Mouse (Mus musculus) embryo, embryonic 10 days (tissue): ENCODE data around the gene Comtd1.

ENCODE experiments used
- DNase-seq: peaks from one replicate; pipeline ENCODE4 v3.0.0-alpha.2; 2015; ENCODE audit warnings: low spot score

The Comtd1 gene

DNA sequence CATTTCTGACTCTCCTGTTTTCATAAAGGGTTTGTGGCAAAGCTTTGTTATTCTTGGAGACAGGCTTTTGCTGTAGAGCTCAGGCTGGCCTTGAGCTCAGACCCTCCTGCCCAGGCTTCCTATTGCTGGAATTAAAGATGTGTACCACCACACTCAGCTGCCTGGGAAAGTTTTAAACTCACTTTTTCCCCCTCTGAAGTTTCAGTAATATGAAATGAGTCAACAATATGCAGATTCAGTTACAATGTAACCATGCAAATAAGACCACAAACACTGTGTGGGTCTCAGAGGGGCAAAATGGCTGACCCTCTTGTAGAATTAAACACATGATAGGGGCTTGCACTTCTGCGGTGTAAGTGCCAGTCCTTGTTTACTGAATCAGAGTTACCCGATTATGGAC, 42.6 kb downstream of the Comtd1 start:
- no peak for DNase-seq

DNA sequence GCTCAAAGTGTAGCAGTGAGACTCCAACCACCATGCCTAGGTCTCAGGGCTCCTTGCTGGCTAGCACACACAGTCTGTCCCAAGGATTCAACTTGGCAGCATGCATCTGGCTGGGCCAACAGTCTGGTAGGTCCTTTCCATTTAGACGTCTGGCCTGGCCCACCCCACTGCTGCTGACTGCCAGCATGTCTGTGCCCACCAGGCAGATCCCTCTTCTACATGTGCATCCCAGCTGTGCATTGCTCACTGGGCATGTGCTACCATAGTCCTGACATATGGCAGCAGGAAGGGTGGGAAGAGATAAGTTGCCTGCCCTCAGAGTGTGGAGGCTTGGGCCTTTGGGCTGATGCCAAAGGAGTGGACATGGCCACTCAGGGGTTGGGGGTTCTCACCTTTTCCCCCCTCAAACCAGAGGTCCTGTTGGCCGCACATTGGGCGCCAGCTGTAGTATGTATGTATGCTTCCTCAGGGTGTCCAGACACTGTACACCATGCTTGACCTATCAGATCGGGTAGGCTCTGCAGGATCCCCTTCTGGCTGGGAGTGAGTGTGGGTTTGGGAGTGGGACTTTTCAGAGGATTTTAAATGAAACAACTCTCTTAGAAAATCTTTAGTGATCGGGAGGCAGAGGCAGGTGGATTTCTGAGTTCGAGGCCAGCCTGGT, 46.1 kb downstream of the Comtd1 start:
- no peak for DNase-seq

DNA sequence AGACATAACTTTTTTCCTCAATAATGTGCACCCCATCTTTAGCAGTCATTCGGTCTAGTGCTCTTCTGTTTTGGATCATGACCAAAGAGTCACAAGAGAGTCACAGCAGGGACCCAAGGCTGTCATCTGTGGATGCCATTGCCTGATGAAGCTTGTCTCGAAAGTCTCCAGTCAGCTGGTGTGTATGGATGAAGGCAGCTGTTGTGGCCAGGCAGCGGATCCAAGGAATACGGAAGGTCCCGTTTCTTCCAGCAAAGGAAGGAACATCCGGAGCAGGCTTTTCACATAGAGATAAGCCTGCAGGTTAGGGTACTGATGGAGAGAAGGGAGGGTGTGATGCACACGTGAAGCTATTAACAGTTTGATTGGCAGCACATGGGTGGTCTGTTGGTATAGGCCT, 47.2 kb downstream of the Comtd1 start:
- DNase-seq = no peak

DNA sequence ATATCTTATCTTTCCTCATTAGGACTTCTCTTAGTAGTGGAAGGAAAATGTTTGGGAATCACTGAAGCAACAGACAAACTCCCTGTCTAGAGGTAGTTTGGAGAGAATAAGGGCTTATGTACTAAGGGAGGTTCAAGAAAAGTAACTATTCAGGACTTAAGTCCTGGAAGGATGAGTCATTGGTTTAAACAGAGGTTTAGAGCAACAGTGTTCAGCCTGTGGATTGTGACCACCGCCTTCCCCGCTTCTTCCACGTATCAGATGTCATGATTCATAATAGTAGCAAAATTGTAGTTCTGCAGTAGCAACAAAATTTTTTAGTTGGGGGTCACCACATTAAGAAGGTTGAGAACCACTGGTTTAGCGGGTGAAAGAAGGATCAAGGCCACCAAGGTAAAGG, 48.1 kb downstream of the Comtd1 start:
- no peak for DNase-seq
